ENCODE assay signal across 8 mouse cellular contexts in genomic region chr9:55283516-55283915, GRCm38 (mm10). TPM values are rescaled to one million over a fixed set of nuclear protein-coding genes. Genes with fewer than 3 reads are reported as not detected.
A peak's percentile ranks its signal among the peaks of the same experiment; 100 is the strongest.
DNase-seq lines count a peak whose midpoint lies in the region; ATAC-seq and TF ChIP-seq lines count a peak whose summit lies in the region.

No protein-coding gene starts in this region.

- H3K4me2 ChIP-seq in embryonic facial prominence, embryonic 15.5 days (replicated peaks) = peak overlapping the region; percentile 35
- peak overlapping the region; percentile 36; the same call in 1 of the 2 replicates for H3K4me2 ChIP-seq in kidney, postnatal 0 days (ENCODE audit: low read length)
- H3K4me2 ChIP-seq in midbrain, embryonic 16.5 days (ENCODE audit: low read length) = no peak overlapping the region

- peak; percentile 7 to 10 for DNase-seq in urinary bladder, adult 18-20 months (ENCODE audit: low spot score in 2 of 2)
- no peak for DNase-seq in urinary bladder, postnatal 25 days (ENCODE audit: low spot score)
- peak; percentile 32 for DNase-seq in kidney, postnatal 0 days (ENCODE audit: low spot score)
- DNase-seq in lung, postnatal 25 days (ENCODE audit: low spot score) = peak; percentile 73
- no peak for DNase-seq in layer of hippocampus, adult 9-10 months (ENCODE audit: low spot score)
- DNase-seq in left cerebral cortex, adult 11 months (ENCODE audit: low spot score) = no peak

- no peak for TF ChIP-seq CTCF in kidney, postnatal 0 days (IDR thresholded peaks at IDR 0.05; ENCODE audit: low read depth)

- ATAC-seq in embryonic facial prominence, embryonic 15.5 days (ENCODE audit: insufficient number of reproducible peaks, low FRiP score, low TSS enrichment, low read depth) = no peak
- ATAC-seq in kidney, postnatal 0 days (replicated peaks; ENCODE audit: low FRiP score, low read depth) = no peak
- ATAC-seq in midbrain, embryonic 16.5 days = no peak

- no peaks in the 10 kb centered on the region for H3K36me3 ChIP-seq in embryonic facial prominence, embryonic 15.5 days
- no peaks in the 10 kb centered on the region for H3K36me3 ChIP-seq in kidney, postnatal 0 days (ENCODE audit: insufficient read depth, low read length)
- H3K36me3 ChIP-seq in midbrain, embryonic 16.5 days (ENCODE audit: control insufficient read depth, insufficient read depth, low read length) = no peaks in the 10 kb centered on the region

- 5% methylated on average over 14 of the region's 14 CpGs for WGBS in embryonic facial prominence, embryonic 15.5 days
- 2% methylated on average over 14 of the region's 14 CpGs for WGBS in kidney, postnatal 0 days
- 10% methylated on average over 14 of the region's 14 CpGs for WGBS in midbrain, embryonic 16.5 days

- no peak overlapping the region for H3K27ac ChIP-seq in embryonic facial prominence, embryonic 15.5 days (replicated peaks)
- H3K27ac ChIP-seq in kidney, postnatal 0 days = no peak overlapping the region
- H3K27ac ChIP-seq in midbrain, embryonic 16.5 days (ENCODE audit: low read length) = no peak overlapping the region

- no peaks in the 10 kb centered on the region for H3K9me3 ChIP-seq in embryonic facial prominence, embryonic 15.5 days (replicated peaks)
- no peaks in the 10 kb centered on the region for H3K9me3 ChIP-seq in kidney, postnatal 0 days (replicated peaks; ENCODE audit: low read length)
- no peaks in the 10 kb centered on the region for H3K9me3 ChIP-seq in midbrain, embryonic 16.5 days (replicated peaks; ENCODE audit: control insufficient read depth, low read length, poor library complexity, severe bottlenecking)

- no peak overlapping the region for H3K9ac ChIP-seq in embryonic facial prominence, embryonic 15.5 days
- H3K9ac ChIP-seq in kidney, postnatal 0 days (ENCODE audit: low read depth, low read length) = no peak overlapping the region
- no peak overlapping the region for H3K9ac ChIP-seq in midbrain, embryonic 16.5 days (ENCODE audit: low read depth, low read length)

- H3K4me3 ChIP-seq in embryonic facial prominence, embryonic 15.5 days (replicated peaks) = no peak overlapping the region; the same call in 1 of the 2 replicates
- no peak overlapping the region for H3K4me3 ChIP-seq in kidney, postnatal 0 days (replicated peaks; ENCODE audit: low read depth, low read length)
- no peak overlapping the region for H3K4me3 ChIP-seq in midbrain, embryonic 16.5 days (ENCODE audit: low read depth, low read length)

- H3K4me1 ChIP-seq in embryonic facial prominence, embryonic 15.5 days = 0 out of 2 replicates have a peak, but pooled peaks cover 3% of the 10 kb centered on the region
- H3K4me1 ChIP-seq in kidney, postnatal 0 days (replicated peaks; ENCODE audit: insufficient read depth, low read length) = no peaks in the 10 kb centered on the region
- no peaks in the 10 kb centered on the region for H3K4me1 ChIP-seq in midbrain, embryonic 16.5 days (ENCODE audit: control insufficient read depth, insufficient read depth, low read length)

- no peaks in the 10 kb centered on the region for H3K27me3 ChIP-seq in embryonic facial prominence, embryonic 15.5 days
- H3K27me3 ChIP-seq in kidney, postnatal 0 days (ENCODE audit: insufficient read depth, low read length) = no peaks in the 10 kb centered on the region
- H3K27me3 ChIP-seq in midbrain, embryonic 16.5 days (ENCODE audit: control insufficient read depth, insufficient read depth, low read depth, low read length) = no peaks in the 10 kb centered on the region; the same call in 1 of the 2 replicates

RNA-seq across cellular contexts. Expression of gene Nrg4, which starts 43.1 kb away (rescaled TPM):
- 1.5 and 1.7 TPM in 2 replicates for polyA plus RNA-seq in embryonic facial prominence, embryonic 15.5 days (2015; fragmentation: Nextera tagmentation; extraction: Ambion mirVana)
- 0.39 and 0.65 TPM in 2 replicates for polyA plus RNA-seq in kidney, postnatal 0 days (2015; fragmentation: Nextera tagmentation; extraction: Ambion mirVana)
- 1.3 and 1.4 TPM in 2 replicates for polyA plus RNA-seq in midbrain, embryonic 16.5 days (2015; fragmentation: Nextera tagmentation; extraction: Ambion mirVana)

RNA-seq across cellular contexts. Expression of gene Tmem266, which starts 43.2 kb away (rescaled TPM):
- 0.46 and 0.57 TPM in 2 replicates for polyA plus RNA-seq in embryonic facial prominence, embryonic 15.5 days (2015; fragmentation: Nextera tagmentation; extraction: Ambion mirVana)
- 0.25 and 0.33 TPM in 2 replicates for polyA plus RNA-seq in kidney, postnatal 0 days (2015; fragmentation: Nextera tagmentation; extraction: Ambion mirVana)
- 6.8 and 7.0 TPM in 2 replicates for polyA plus RNA-seq in midbrain, embryonic 16.5 days (2015; fragmentation: Nextera tagmentation; extraction: Ambion mirVana)

Comparison
In these comparisons a context has a peak if more than half of its experiments do, and no peak if none do; other contexts are left out.
1. DNase-seq: peak in urinary bladder, adult 18-20 months (2 of 2), kidney, postnatal 0 days (single experiment) and lung, postnatal 25 days (single experiment); none in urinary bladder, postnatal 25 days (single experiment), layer of hippocampus, adult 9-10 months (single experiment) and left cerebral cortex, adult 11 months (single experiment).